Mouse (Mus musculus) limb, embryonic 12.5 days (tissue): ENCODE measurements at regions not wholly inside any gene's neighbourhood (a gene's known extent, or its start where the extent isn't known, plus 50 kb on each side); places are given as distances from the start of the nearest gene placed in this dataset.

ENCODE experiments used
- ATAC-seq: fragments of 200-750 bp; cut with Nextera tagmentation; 2 replicates; pipeline ENCODE4 v1.8.0; 2017; ENCODE audit warnings: low read depth, moderate TSS enrichment; ENCODE audit not compliant: insufficient number of reproducible peaks, insufficient read depth, low FRiP score, low TSS enrichment
- H3K27ac ChIP-seq: fragments of 300-500 bp; sonication (generic); 2 replicates; pipeline ENCODE4 v1.5.1; 2016; ENCODE audit warnings: mild to moderate bottlenecking, moderate library complexity
- H3K27me3 ChIP-seq: fragments of 300-500 bp; sonication (generic); 2 replicates; pipeline ENCODE4 v1.6.1; 2016; ENCODE audit warnings: mild to moderate bottlenecking, moderate library complexity
- H3K36me3 ChIP-seq: fragments of 300-500 bp; sonication (generic); 2 replicates; pipeline ENCODE4 v1.6.1; 2016; ENCODE audit warnings: mild to moderate bottlenecking, moderate library complexity
- H3K4me1 ChIP-seq: fragments of 300-500 bp; sonication (generic); replicated peaks from 2 replicates; pipeline ENCODE4 v1.6.1; 2016
- H3K4me2 ChIP-seq: fragments of 300-500 bp; sonication (generic); 2 replicates; pipeline ENCODE4 v1.6.1; 2016; ENCODE audit warnings: mild to moderate bottlenecking, moderate library complexity
- H3K4me3 ChIP-seq: fragments of 300-500 bp; sonication (generic); replicated peaks from 2 replicates; pipeline ENCODE4 v1.5.1; 2016; ENCODE audit warnings: mild to moderate bottlenecking
- H3K9ac ChIP-seq: fragments of 300-500 bp; sonication (generic); replicated peaks from 2 replicates; pipeline ENCODE4 v1.6.1; 2016; ENCODE audit warnings: mild to moderate bottlenecking, moderate library complexity
- H3K9me3 ChIP-seq: fragments of 300-500 bp; sonication (generic); 2 replicates; pipeline ENCODE4 v1.6.1; 2016; ENCODE audit warnings: mild to moderate bottlenecking, moderate library complexity
- WGBS: fragments of 180-500 bp; shearing (Covaris S2); methylation state at CpG from one replicate; pipeline ENCODE4 v1.1.7; 2016; 5-methylcytosine and 5-hydroxymethylcytosine counted together

- no peak overlapping the region for H3K9ac ChIP-seq
- peaks cover 18% of the 10 kb centered on the region for H3K4me1 ChIP-seq
- no peak overlapping the region for H3K4me2 ChIP-seq
- no peaks in the 10 kb centered on the region for H3K36me3 ChIP-seq
- WGBS: 81% methylated on average over 9 of the region's 9 CpGs
- no peak overlapping the region for H3K4me3 ChIP-seq
- no peaks in the 10 kb centered on the region for H3K27me3 ChIP-seq
- ATAC-seq: no peak
- H3K27ac ChIP-seq: no peak overlapping the region
- H3K9me3 ChIP-seq: no peaks in the 10 kb centered on the region
These were observed 275.4 kb downstream of the Prex1 start for GRCm38 (mm10) chr2:166438207-166438606.

DNA sequence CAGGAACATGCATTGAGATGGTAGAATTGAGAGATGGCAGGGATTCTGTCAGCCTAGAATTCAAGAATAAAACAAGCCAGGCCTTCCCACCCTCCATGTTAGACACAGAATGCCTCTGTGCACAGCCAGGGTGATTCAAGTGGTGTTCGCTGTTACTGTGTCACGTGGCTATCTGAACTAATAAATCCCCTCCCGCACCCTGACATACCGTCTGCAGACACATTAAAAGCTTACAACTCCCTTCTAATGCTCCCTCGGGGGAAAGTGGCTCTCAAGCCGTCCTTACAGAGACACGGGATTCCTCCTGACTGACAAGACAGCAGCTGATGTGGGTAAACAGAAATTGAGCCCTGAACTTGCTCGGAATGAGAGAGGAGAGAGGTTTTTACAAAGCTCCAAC, 279.1 kb downstream of the Prex1 start:
- no peaks in the 10 kb centered on the region for H3K9me3 ChIP-seq
- no peaks in the 10 kb centered on the region for H3K27me3 ChIP-seq
- 19% methylated on average over 8 of the region's 8 CpGs for WGBS
- H3K27ac ChIP-seq: peak overlapping the region; percentile 70; the same call in 1 of the 2 replicates
- no peak for ATAC-seq
- no peak overlapping the region for H3K4me2 ChIP-seq
- H3K4me3 ChIP-seq: no peak overlapping the region
- 0 out of 2 replicates have a peak overlapping the region, but pooled peaks have one; percentile 27 for H3K9ac ChIP-seq
- peaks cover 24% of the 10 kb centered on the region for H3K4me1 ChIP-seq
- no peaks in the 10 kb centered on the region for H3K36me3 ChIP-seq

DNA sequence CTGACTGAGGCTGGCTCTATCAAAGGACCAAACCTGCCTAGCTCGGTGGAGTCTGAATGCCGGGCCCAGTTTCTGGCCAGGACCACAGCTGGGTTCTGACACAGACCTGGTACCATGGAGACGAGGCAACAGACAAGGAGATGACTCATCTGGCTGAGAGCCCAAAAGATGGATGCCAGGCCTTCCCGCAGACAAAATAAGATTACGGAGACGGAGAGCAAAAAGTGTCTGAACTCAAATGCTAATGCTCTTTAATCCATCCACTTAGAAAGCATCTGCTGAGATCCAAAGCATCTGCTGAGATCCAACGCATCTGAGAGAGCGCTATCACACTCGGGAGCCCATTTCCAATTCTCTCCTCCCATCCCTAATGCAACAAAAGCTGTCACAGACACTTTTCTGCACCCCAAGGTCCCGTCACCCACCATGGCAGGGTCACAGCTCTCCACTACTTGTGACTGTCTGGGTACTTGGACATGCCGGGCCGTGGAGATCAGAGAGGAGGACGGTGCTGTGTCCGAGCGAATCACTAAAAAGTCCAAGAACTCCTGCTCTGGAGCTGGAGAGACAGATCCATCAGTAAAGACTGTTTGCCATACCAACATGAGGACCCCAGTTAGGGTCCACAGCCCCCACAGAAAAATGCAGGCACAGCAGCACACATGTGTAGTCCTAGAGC, 278.3 kb upstream of the Sulf2 start:
- Histone ChIP-seq H3K4me1 (peaks cover 29% of the 10 kb centered on the region), H3K9me3 (no peaks in the 10 kb centered on the region), H3K9ac (no peak overlapping the region), H3K4me2 (no peak overlapping the region), H3K4me3 (no peak overlapping the region), H3K27me3 (no peaks in the 10 kb centered on the region), H3K36me3 (no peaks in the 10 kb centered on the region), H3K27ac (0 out of 2 replicates have a peak overlapping the region, but pooled peaks have one; percentile 23)
- WGBS: 84% methylated on average over 15 of the region's 15 CpGs
- ATAC-seq: no peak

DNA sequence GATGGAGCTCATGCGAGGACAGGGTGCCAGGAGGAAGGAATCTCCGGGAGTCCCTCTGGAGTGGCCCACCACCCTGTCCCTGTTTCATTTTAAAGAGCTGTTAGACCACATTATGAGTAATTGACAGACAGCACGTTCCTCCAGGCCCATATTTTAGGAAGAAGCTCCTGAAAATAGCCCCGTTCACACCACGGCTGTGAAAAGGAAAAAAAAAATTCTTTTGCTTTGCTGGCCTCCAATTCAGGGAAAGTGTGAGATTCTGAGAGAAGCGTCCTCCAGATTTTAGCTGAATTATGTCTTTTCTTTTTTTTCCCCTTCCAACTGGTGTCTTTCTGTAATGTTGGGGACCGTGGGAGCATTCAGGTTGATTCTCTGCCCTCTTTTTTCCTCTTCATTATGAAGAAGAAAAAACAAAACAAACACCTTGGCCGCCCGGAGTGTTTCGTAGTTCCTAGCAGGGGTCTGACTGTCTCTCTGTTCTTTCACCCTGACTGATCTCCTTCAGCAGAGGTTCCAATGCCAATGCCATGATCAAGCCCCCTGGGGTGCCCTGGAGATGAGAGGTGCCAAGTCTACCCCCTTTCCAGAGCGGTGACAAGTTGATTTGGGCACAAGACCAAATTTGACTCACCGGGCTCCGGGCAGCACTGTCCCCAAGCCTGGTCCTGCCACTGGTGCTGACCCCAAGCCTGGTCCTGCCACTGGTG, 277.6 kb upstream of the Sulf2 start:
- Histone ChIP-seq H3K27ac (no peak overlapping the region), H3K36me3 (no peaks in the 10 kb centered on the region)

DNA sequence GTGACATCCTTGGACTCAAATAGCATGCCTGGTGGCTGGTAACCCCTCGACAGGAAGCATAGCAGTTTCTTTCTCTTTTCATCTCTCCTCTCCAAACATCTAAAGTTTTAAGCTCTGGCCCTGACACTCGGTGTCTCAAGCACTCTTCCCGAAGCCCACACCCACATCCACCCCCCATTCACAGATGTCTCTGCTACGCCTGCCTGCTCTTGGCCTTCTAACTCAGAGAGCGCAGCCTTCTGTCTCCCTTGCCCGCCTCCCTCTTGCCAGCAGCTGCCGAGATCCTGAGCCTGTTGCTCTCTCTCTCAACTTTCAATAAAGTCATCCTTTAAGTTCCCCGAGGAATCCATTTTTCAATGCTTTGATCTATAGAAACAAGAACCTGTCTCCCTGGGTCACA, 277.1 kb upstream of the Sulf2 start:
- Histone ChIP-seq H3K4me3 (no peak overlapping the region), H3K4me2 (no peak overlapping the region), H3K4me1 (peaks cover 34% of the 10 kb centered on the region), H3K27me3 (no peaks in the 10 kb centered on the region), H3K9ac (no peak overlapping the region), H3K36me3 (no peaks in the 10 kb centered on the region), H3K9me3 (no peaks in the 10 kb centered on the region), H3K27ac (no peak overlapping the region)
- no peak for ATAC-seq
- WGBS: 58% methylated on average over 8 of the region's 8 CpGs

More for the DNA sequence above, 277.6 kb upstream of the Sulf2 start:
- no peak overlapping the region for H3K9ac ChIP-seq
- no peaks in the 10 kb centered on the region for H3K27me3 ChIP-seq
- no peaks in the 10 kb centered on the region for H3K9me3 ChIP-seq
- no peak overlapping the region for H3K4me3 ChIP-seq
- H3K4me1 ChIP-seq: peaks cover 29% of the 10 kb centered on the region
- ATAC-seq: no peak
- 75% methylated on average over 13 of the region's 13 CpGs for WGBS
- H3K4me2 ChIP-seq: no peak overlapping the region

- Histone ChIP-seq H3K36me3 (no peaks in the 10 kb centered on the region), H3K27ac (no peak overlapping the region), H3K4me1 (peaks cover 55% of the 10 kb centered on the region), H3K4me2 (no peak overlapping the region), H3K9ac (no peak overlapping the region), H3K4me3 (no peak overlapping the region), H3K9me3 (no peaks in the 10 kb centered on the region), H3K27me3 (no peaks in the 10 kb centered on the region)
- no peak for ATAC-seq
- 69% methylated on average over 5 of the region's 5 CpGs for WGBS
These were observed 274.5 kb upstream of the Sulf2 start for GRCm38 (mm10) chr2:166429918-166430317.

DNA sequence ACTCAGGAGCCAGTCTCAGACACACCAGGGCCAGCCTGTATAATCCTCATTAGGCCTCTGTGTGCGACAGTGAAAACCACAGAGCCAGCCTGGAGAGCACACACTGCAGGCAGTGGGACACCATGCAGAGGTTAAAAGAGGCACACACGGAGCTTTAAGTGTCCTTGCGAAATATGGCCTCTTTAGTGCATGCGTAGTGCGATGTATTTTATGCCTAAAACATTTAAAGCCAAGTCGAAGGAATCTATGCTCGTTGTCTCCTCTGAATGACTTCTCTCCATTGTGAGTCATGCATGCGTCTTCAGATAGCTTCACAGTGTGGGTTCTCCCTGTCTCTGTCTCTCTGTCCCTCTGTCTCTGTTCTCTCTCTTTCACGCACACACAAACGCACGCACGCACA, 274.0 kb upstream of the Sulf2 start:
- Histone ChIP-seq H3K9me3 (no peaks in the 10 kb centered on the region), H3K4me2 (no peak overlapping the region), H3K4me1 (peaks cover 50% of the 10 kb centered on the region), H3K27me3 (no peaks in the 10 kb centered on the region), H3K27ac (no peak overlapping the region), H3K9ac (no peak overlapping the region), H3K36me3 (no peaks in the 10 kb centered on the region), H3K4me3 (no peak overlapping the region)
- no peak for ATAC-seq
- WGBS: 85% methylated on average over 12 of the region's 12 CpGs

- ATAC-seq: no peak
- 60% methylated on average over 6 of the region's 6 CpGs for WGBS
- no peaks in the 10 kb centered on the region for H3K27me3 ChIP-seq
These were observed 271.9 kb upstream of the Sulf2 start for GRCm38 (mm10) chr2:166427390-166427789.

GRCm38 (mm10) chr2:166426960-166427359, 271.5 kb upstream of the Sulf2 start:
- no peaks in the 10 kb centered on the region for H3K36me3 ChIP-seq
- WGBS: 4% methylated on average over 10 of the region's 10 CpGs
- H3K4me2 ChIP-seq: peak overlapping the region; percentile 23
- no peak overlapping the region for H3K9ac ChIP-seq
- peak overlapping the region; percentile 79 for H3K27ac ChIP-seq
- peaks cover 52% of the 10 kb centered on the region for H3K4me1 ChIP-seq
- H3K27me3 ChIP-seq: no peaks in the 10 kb centered on the region
- no peaks in the 10 kb centered on the region for H3K9me3 ChIP-seq
- peak; percentile 66; the same call in 1 of the 2 replicates for ATAC-seq
- no peak overlapping the region for H3K4me3 ChIP-seq

More at GRCm38 (mm10) chr2:166427390-166427789, 271.9 kb upstream of the Sulf2 start:
- Histone ChIP-seq H3K9me3 (no peaks in the 10 kb centered on the region), H3K9ac (no peak overlapping the region), H3K36me3 (no peaks in the 10 kb centered on the region), H3K4me3 (no peak overlapping the region), H3K27ac (peak overlapping the region; percentile 79), H3K4me2 (peak overlapping the region; percentile 23), H3K4me1 (peaks cover 53% of the 10 kb centered on the region)

- WGBS: 47% methylated on average over 6 of the region's 6 CpGs
- H3K9ac ChIP-seq: no peak overlapping the region
- H3K9me3 ChIP-seq: no peaks in the 10 kb centered on the region
- H3K27ac ChIP-seq: peak overlapping the region; percentile 79
- no peaks in the 10 kb centered on the region for H3K36me3 ChIP-seq
- H3K4me1 ChIP-seq: peaks cover 52% of the 10 kb centered on the region
- no peak for ATAC-seq
- no peaks in the 10 kb centered on the region for H3K27me3 ChIP-seq
- no peak overlapping the region for H3K4me3 ChIP-seq
- peak overlapping the region; percentile 23 for H3K4me2 ChIP-seq
These were observed 271.0 kb upstream of the Sulf2 start for GRCm38 (mm10) chr2:166426457-166426856.

DNA sequence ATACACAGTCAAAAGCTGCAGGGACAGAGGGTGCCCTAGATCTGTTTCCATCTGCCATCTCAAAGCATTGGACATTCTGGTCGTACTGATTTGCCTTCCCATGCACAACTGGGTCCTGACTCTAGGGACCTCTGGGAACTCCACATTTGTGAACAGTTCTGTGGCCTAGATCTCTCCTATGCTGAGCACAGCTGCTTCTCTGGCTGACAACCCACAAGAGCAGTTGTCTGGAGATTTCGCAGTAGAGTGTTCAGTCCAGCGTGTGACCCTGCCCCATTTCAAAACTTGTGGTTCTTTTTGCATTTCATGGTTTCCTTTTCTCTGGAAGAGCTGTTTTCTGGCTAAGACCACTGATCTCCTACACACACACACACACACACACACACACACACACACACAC, 269.7 kb upstream of the Sulf2 start:
- H3K4me1 ChIP-seq: peaks cover 52% of the 10 kb centered on the region
- no peak overlapping the region for H3K4me2 ChIP-seq
- 92% methylated on average over 3 of the region's 3 CpGs for WGBS
- 0 out of 2 replicates have a peak overlapping the region, but pooled peaks have one; percentile 8 for H3K27ac ChIP-seq
- ATAC-seq: no peak
- H3K4me3 ChIP-seq: no peak overlapping the region
- H3K9me3 ChIP-seq: no peaks in the 10 kb centered on the region
- no peaks in the 10 kb centered on the region for H3K27me3 ChIP-seq
- H3K36me3 ChIP-seq: no peaks in the 10 kb centered on the region
- H3K9ac ChIP-seq: no peak overlapping the region
